Mouse (Mus musculus) MEL (cell line): ENCODE measurements around the gene Otud7b. TPM values are rescaled to one million over a fixed set of nuclear protein-coding genes. Genes with fewer than 3 reads are reported as not detected.
A peak's percentile ranks its signal among the peaks of the same experiment; 100 is the strongest.

Source experiments
- DNase-seq: peaks from one replicate; pipeline ENCODE4 v3.0.0; 2011; ENCODE audit warnings: low read depth, low spot score
- H3K27ac ChIP-seq: 2 replicates; pipeline ENCODE4 v1.5.1; 2012; ENCODE audit warnings: low read depth, mild to moderate bottlenecking, control low read depth, low read length, moderate library complexity; ENCODE audit not compliant: control insufficient read depth
- H3K27me3 ChIP-seq, 2 experiments: fragments of 150-350 bp in 1 of 2; sonication (generic) in 1 of 2; 2 replicates each; pipeline ENCODE4 v1.6.1; 2012; ENCODE audit warnings: low read length in 2 of 2, mild to moderate bottlenecking in 2 of 2, improper control_type of control experiment in 1 of 2, moderate library complexity in 1 of 2; ENCODE audit not compliant: insufficient read depth in 2 of 2, control insufficient read depth in 1 of 2
- H3K36me3 ChIP-seq, 2 experiments: 2 replicates each; pipeline ENCODE4 v1.6.1; 2012 to 2014; ENCODE audit warnings: low read length in 2 of 2, improper control_type of control experiment in 1 of 2, inconsistent platforms in 1 of 2, mild to moderate bottlenecking in 1 of 2; ENCODE audit not compliant: insufficient read depth in 2 of 2, control insufficient read depth in 1 of 2
- H3K4me1 ChIP-seq, 2 experiments: fragments of 150-350 bp in 1 of 2; sonication (generic) in 1 of 2; 2 replicates each; pipeline ENCODE4 v1.6.1; 2012; ENCODE audit warnings: low read length in 2 of 2, improper control_type of control experiment in 1 of 2, mild to moderate bottlenecking in 1 of 2; ENCODE audit not compliant: insufficient read depth in 2 of 2, control insufficient read depth in 1 of 2
- H3K4me3 ChIP-seq, 2 experiments: fragments of 150-350 bp in 1 of 2; sonication (generic) in 1 of 2; 2 replicates each; pipeline ENCODE4 v1.5.1; 2012; ENCODE audit warnings: low read depth in 2 of 2, low read length in 2 of 2, mild to moderate bottlenecking in 2 of 2, moderate library complexity in 2 of 2, control low read depth in 1 of 2, improper control_type of control experiment in 1 of 2; ENCODE audit not compliant: control insufficient read depth in 1 of 2, insufficient read depth in 1 of 2
- H3K79me2 ChIP-seq: 2 replicates; pipeline ENCODE4 v1.6.1; 2012; ENCODE audit warnings: mild to moderate bottlenecking, low read length, moderate library complexity; ENCODE audit not compliant: control insufficient read depth, poor library complexity, insufficient read depth
- H3K9ac ChIP-seq: 2 replicates; pipeline ENCODE4 v1.6.1; 2012; ENCODE audit warnings: low read depth, mild to moderate bottlenecking, control low read depth, low read length, moderate library complexity; ENCODE audit not compliant: control insufficient read depth, poor library complexity, severe bottlenecking
- H3K9me3 ChIP-seq: fragments of 150-350 bp; sonication (generic); replicated peaks from 2 replicates; pipeline ENCODE4 v1.6.1; 2012; ENCODE audit warnings: mild to moderate bottlenecking, low read length, improper control_type of control experiment, moderate library complexity; ENCODE audit not compliant: insufficient read depth
- CHD1 ChIP-seq: IDR thresholded peaks from 2 replicates; pipeline ENCODE4 v1.6.1; 2012; ENCODE audit warnings: low read depth, mild to moderate bottlenecking, inconsistent platforms, low read length, improper control_type of control experiment
- CHD2 ChIP-seq: IDR thresholded peaks from 2 replicates; pipeline ENCODE4 v1.6.1; 2011; ENCODE audit warnings: low read length, improper control_type of control experiment
- E2F4 ChIP-seq: IDR thresholded peaks from 2 replicates; pipeline ENCODE4 v1.6.1; 2011; ENCODE audit warnings: low read depth, low read length, improper control_type of control experiment, borderline replicate concordance
- ELF1 ChIP-seq: IDR thresholded peaks from 2 replicates; pipeline ENCODE4 v1.6.1; 2014; ENCODE audit warnings: low read depth, mild to moderate bottlenecking, inconsistent platforms, low read length, improper control_type of control experiment, moderate library complexity
- EP300 ChIP-seq, 2 experiments: IDR thresholded peaks; 2 replicates each; pipeline ENCODE4 v1.6.1; 2011; ENCODE audit warnings: improper control_type of control experiment in 2 of 2, low read length in 2 of 2, low read depth in 1 of 2, mild to moderate bottlenecking in 1 of 2
- GABPA ChIP-seq: IDR thresholded peaks from 2 replicates; pipeline ENCODE4 v1.6.1; 2012; ENCODE audit warnings: low read depth, mild to moderate bottlenecking, inconsistent platforms, low read length, improper control_type of control experiment, moderate library complexity
- GATA1 ChIP-seq: IDR thresholded peaks from 2 replicates; pipeline ENCODE4 v1.6.1; 2011; ENCODE audit warnings: low read depth, low read length, improper control_type of control experiment
- JUND ChIP-seq: IDR thresholded peaks from 2 replicates; pipeline ENCODE4 v1.6.1; 2011; ENCODE audit warnings: low read depth, mild to moderate bottlenecking, improper control_type of control experiment, low read length
- MAZ ChIP-seq: IDR thresholded peaks from 2 replicates; pipeline ENCODE4 v1.6.1; 2012; ENCODE audit warnings: low read depth, mild to moderate bottlenecking, inconsistent platforms, low read length, improper control_type of control experiment
- MEF2A ChIP-seq: IDR thresholded peaks from 2 replicates; pipeline ENCODE4 v1.6.1; 2014; ENCODE audit warnings: low read depth, mild to moderate bottlenecking, inconsistent platforms, low read length, improper control_type of control experiment; ENCODE audit not compliant: poor library complexity, insufficient replicate concordance, severe bottlenecking; ENCODE audit errors: extremely low read depth
- MXI1 ChIP-seq: IDR thresholded peaks from 2 replicates; pipeline ENCODE4 v1.6.1; 2011; ENCODE audit warnings: mild to moderate bottlenecking, low read depth, low read length, improper control_type of control experiment
- MYC ChIP-seq: IDR thresholded peaks from 2 replicates; pipeline ENCODE4 v1.6.1; 2011; ENCODE audit warnings: low read depth, mild to moderate bottlenecking, low read length, improper control_type of control experiment, moderate library complexity
- POLR2A ChIP-seq, 2 experiments: IDR thresholded peaks; 2 replicates each; pipeline ENCODE4 v1.6.1; 2011 to 2012; ENCODE audit warnings: low read length in 2 of 2, mild to moderate bottlenecking in 2 of 2, control low read depth in 1 of 2, improper control_type of control experiment in 1 of 2, low read depth in 1 of 2, moderate library complexity in 1 of 2; ENCODE audit not compliant: control insufficient read depth in 1 of 2, insufficient read depth in 1 of 2, poor library complexity in 1 of 2
- POLR2AphosphoS5 ChIP-seq: IDR thresholded peaks from 2 replicates; pipeline ENCODE4 v1.6.1; 2012; ENCODE audit warnings: low read depth, borderline replicate concordance, mild to moderate bottlenecking, inconsistent platforms, low read length, moderate library complexity, mixed read lengths
- RCOR1 ChIP-seq: IDR thresholded peaks from 2 replicates; pipeline ENCODE4 v1.6.1; 2012; ENCODE audit warnings: low read depth, mild to moderate bottlenecking, inconsistent platforms, low read length, improper control_type of control experiment
- SIN3A ChIP-seq: IDR thresholded peaks from 2 replicates; pipeline ENCODE4 v1.6.1; 2012; ENCODE audit warnings: low read length, improper control_type of control experiment, inconsistent platforms
- SMC3 ChIP-seq: IDR thresholded peaks from 2 replicates; pipeline ENCODE4 v1.6.1; 2011; ENCODE audit warnings: low read depth, low read length, improper control_type of control experiment
- TAL1 ChIP-seq: IDR thresholded peaks from 2 replicates; pipeline ENCODE4 v1.6.1; 2012; ENCODE audit warnings: mild to moderate bottlenecking, inconsistent platforms, low read length, moderate library complexity, mixed read lengths
- TBP ChIP-seq: IDR thresholded peaks from 2 replicates; pipeline ENCODE4 v1.8.0; 2011; ENCODE audit warnings: low read depth, low read length, improper control_type of control experiment
- ZMIZ1 ChIP-seq: IDR thresholded peaks from 2 replicates; pipeline ENCODE4 v1.6.1; 2012; ENCODE audit warnings: low read depth, mild to moderate bottlenecking, inconsistent platforms, low read length, improper control_type of control experiment, moderate library complexity
- polyA plus RNA-seq, 2 experiments: library from polyadenylated mRNA; stranded (reverse) in 1 of 2; unstranded in 1 of 2; fragments of >175 nt in 1 of 2; fragments of >200 nt in 1 of 2; gene quantifications; 2 replicates each; pipeline versions ENCODE4 v1.2.1 to v1.2.4; 2012; ENCODE audit warnings: low replicate concordance in 2 of 2, low read depth in 1 of 2; ENCODE audit not compliant: insufficient read length in 2 of 2, insufficient read depth in 1 of 2, missing spikeins in 1 of 2
- total RNA-seq: library from RNA; depleted of rRNA; stranded (reverse); fragments of 300-350 nt; gene quantifications from 2 replicates; pipeline ENCODE4 v1.2.3, GENCODE M21; 2012

The Otud7b gene
- total and polyA plus RNA-seq, 3 experiments = 17.9 to 25.8 (median 24.4) TPM

DNA sequence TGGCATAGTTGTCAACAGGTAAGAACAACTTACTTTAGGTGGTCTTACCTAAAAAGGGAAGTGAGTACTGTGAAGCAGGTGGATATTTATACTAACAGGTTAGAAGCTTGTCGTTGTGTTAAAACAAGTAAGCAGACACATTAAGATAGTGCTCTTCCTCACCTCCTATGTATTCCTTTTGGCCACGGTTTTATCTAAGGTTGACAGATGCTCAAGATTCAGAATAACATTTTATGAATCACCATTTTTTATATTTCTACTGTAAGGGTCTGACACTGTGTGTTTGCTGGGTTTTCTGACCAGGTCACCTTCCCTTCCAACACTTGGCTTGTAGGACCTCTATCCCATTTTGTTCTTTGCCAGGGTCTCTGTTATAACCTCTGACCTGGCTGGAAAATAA, 14.4 kb downstream of the Otud7b start:
- TF ChIP-seq SIN3A (no peak), CHD1 (no peak), EP300 (IDR thresholded peaks at IDR 0.05; ENCODE audit: low read depth in 1 of 2, low read length in 2 of 2) (peak in 1 of 2 experiments; percentile 64; a peak in 2 of 4 replicates), TBP (no peak), MXI1 (no peak), TAL1 (peak; percentile 48)
- no peaks in the 10 kb centered on the region for H3K9me3 ChIP-seq
- no peak overlapping the region for H3K4me3 ChIP-seq
- H3K79me2 ChIP-seq = peaks cover 3% of the 10 kb centered on the region
- peaks cover 3 to 16% of the 10 kb centered on the region in 2 experiments; a peak in 3 of 4 replicates for H3K36me3 ChIP-seq
- peaks cover 3 to 10% of the 10 kb centered on the region in 2 experiments for H3K4me1 ChIP-seq
- no peak overlapping the region for H3K9ac ChIP-seq
- peak; percentile 50 for DNase-seq
- H3K27me3 ChIP-seq = no peaks in the 10 kb centered on the region
- H3K27ac ChIP-seq = no peak overlapping the region

GRCm38 (mm10) chr3:96124235-96124634, 19.9 kb downstream of the Otud7b start:
- Histone ChIP-seq H3K9ac (no peak overlapping the region), H3K27ac (no peak overlapping the region), H3K4me3 (no peak overlapping the region), H3K27me3 (no peaks in the 10 kb centered on the region)
- no peak for TF ChIP-seq MEF2A
- no peak for TF ChIP-seq SMC3
- TF ChIP-seq EP300 (IDR thresholded peaks at IDR 0.05; ENCODE audit: low read depth in 1 of 2, low read length in 2 of 2) = 0 out of 4 replicates have a peak, but pooled peaks of 1 of the 2 experiments have one; percentile 11
- TF ChIP-seq MAZ = no peak
- no peak for TF ChIP-seq POLR2AphosphoS5
- TF ChIP-seq GATA1 = peak; percentile 53; the same call in 1 of the 2 replicates
- TF ChIP-seq RCOR1 = peak; percentile 31; the same call in 1 of the 2 replicates
- TF ChIP-seq, all 39 proteins: peak for 3
- DNase-seq = peak; percentile 50
- Histone ChIP-seq H3K9me3 (no peaks in the 10 kb centered on the region), H3K79me2 (peaks cover 2% of the 10 kb centered on the region; the same call in 1 of the 2 replicates), H3K36me3 (peaks cover 0 to 10% of the 10 kb centered on the region in 2 experiments; a peak in 2 of 4 replicates), H3K4me1 (peaks cover 0 to under 1% of the 10 kb centered on the region in 2 experiments; a peak in 1 of 4 replicates)

DNA sequence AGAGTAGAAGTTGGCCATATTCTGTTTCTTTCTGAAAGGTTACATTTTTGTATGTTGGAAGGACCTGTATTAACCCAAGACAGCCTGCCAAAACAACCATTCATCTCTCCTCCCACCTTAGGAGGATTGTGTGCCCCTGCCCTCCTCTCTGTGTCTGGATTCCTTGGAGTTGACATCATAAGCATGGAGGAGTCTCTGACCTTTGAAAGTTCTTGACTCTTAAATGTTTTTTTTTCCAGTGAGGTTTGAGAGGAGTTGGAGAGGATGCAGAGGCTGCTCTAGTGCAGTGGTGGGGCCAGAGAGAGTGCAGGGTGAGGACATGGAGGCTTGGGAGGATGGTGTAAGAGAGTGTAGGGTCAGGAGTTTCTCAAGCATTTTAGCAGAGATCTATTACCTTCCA, 23.8 kb downstream of the Otud7b start:
- H3K4me1 ChIP-seq = peaks cover 5 to 8% of the 10 kb centered on the region in 2 experiments; a peak in 3 of 4 replicates
- DNase-seq = no peak
- no peak for TF ChIP-seq CHD2
- TF ChIP-seq POLR2A (IDR thresholded peaks at IDR 0.05; ENCODE audit: control insufficient read depth in 1 of 2, insufficient read depth in 1 of 2, low read depth in 1 of 2, low read length in 2 of 2, poor library complexity in 1 of 2) = no peak
- TF ChIP-seq ZMIZ1 = no peak
- TF ChIP-seq MYC = no peak
- no peak for TF ChIP-seq GABPA
- TF ChIP-seq JUND = no peak
- no peak for TF ChIP-seq ELF1
- no peak for TF ChIP-seq MEF2A
- no peak for TF ChIP-seq GATA1
- no peak for TF ChIP-seq E2F4
- TF ChIP-seq, all 39 proteins: peak for 0
- no peak overlapping the region for H3K27ac ChIP-seq
- peaks cover 3 to 19% of the 10 kb centered on the region in 2 experiments; a peak in 3 of 4 replicates for H3K36me3 ChIP-seq
- H3K9me3 ChIP-seq = no peaks in the 10 kb centered on the region
- no peak overlapping the region for H3K9ac ChIP-seq
- H3K79me2 ChIP-seq = peaks cover 2% of the 10 kb centered on the region; the same call in 1 of the 2 replicates
- H3K4me3 ChIP-seq = no peak overlapping the region
- no peaks in the 10 kb centered on the region for H3K27me3 ChIP-seq
